Mouse (Mus musculus): Measurements from ENCODE around the gene Plpp4. TPM values are rescaled to one million over a fixed set of nuclear protein-coding genes. Genes with fewer than 3 reads are reported as not detected.

Gene Plpp4
- polyA plus RNA-seq, 1 experiment = not detected

DNA sequence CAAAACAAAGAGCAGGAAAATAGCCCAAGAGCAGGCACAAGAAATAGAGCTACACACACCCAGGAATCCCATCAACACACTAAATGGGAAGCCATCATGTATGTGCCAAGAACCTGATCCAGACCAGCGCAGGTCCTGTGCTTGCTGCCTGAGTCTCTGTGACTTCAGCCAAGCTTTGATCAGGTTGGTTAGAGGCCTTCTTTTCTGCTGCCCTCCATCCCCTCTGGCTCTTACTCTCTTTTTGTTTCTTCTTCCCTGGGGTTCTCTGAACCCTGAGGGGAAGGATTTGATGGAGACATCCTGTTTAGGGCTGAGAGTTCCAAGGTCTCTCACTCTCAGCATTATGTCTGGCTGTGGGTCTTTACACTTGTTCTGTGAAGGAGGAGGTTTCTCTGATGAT is 2.7 kb upstream of the Plpp4 start:
- no peak for TF ChIP-seq CTCF (IDR thresholded peaks at IDR 0.05; ENCODE audit: borderline replicate concordance, insufficient read depth, low read length)
- TF ChIP-seq POLR2A (IDR thresholded peaks at IDR 0.05; ENCODE audit: low read depth, low read length) = no peak
- Histone ChIP-seq H3K27ac (ENCODE audit: insufficient read depth, low read length) (no peak overlapping the region), H3K4me3 (ENCODE audit: insufficient read depth, low read length) (no peak overlapping the region), H3K4me1 (ENCODE audit: control insufficient read depth, insufficient read depth, low read length) (no peaks in the 10 kb centered on the region)

- no peak for TF ChIP-seq CTCF (IDR thresholded peaks at IDR 0.05; ENCODE audit: borderline replicate concordance, insufficient read depth, low read length)
- no peak for TF ChIP-seq POLR2A (IDR thresholded peaks at IDR 0.05; ENCODE audit: low read depth, low read length)
- Histone ChIP-seq H3K4me3 (ENCODE audit: insufficient read depth, low read length) (no peak overlapping the region), H3K4me1 (ENCODE audit: control insufficient read depth, insufficient read depth, low read length) (no peaks in the 10 kb centered on the region), H3K27ac (ENCODE audit: insufficient read depth, low read length) (no peak overlapping the region)
These were observed 1.4 kb upstream of the Plpp4 start for GRCm38 (mm10) chr7:129255406-129255805.

- Histone ChIP-seq H3K4me1 (ENCODE audit: control insufficient read depth, insufficient read depth, low read length) (no peaks in the 10 kb centered on the region), H3K27ac (ENCODE audit: insufficient read depth, low read length) (no peak overlapping the region), H3K4me3 (ENCODE audit: insufficient read depth, low read length) (no peak overlapping the region)
- no peak for TF ChIP-seq CTCF (IDR thresholded peaks at IDR 0.05; ENCODE audit: borderline replicate concordance, insufficient read depth, low read length)
- TF ChIP-seq POLR2A (IDR thresholded peaks at IDR 0.05; ENCODE audit: low read depth, low read length) = no peak
These were observed 665 bp downstream of the Plpp4 start for GRCm38 (mm10) chr7:129257374-129258018.

GRCm38 (mm10) chr7:129258331-129258730 is 1.5 kb downstream of the Plpp4 start:
- no peak overlapping the region for H3K27ac ChIP-seq (ENCODE audit: insufficient read depth, low read length)
- H3K4me3 ChIP-seq (ENCODE audit: insufficient read depth, low read length) = no peak overlapping the region
- TF ChIP-seq POLR2A (IDR thresholded peaks at IDR 0.05; ENCODE audit: low read depth, low read length) = no peak
- no peak for TF ChIP-seq CTCF (IDR thresholded peaks at IDR 0.05; ENCODE audit: borderline replicate concordance, insufficient read depth, low read length)

DNA sequence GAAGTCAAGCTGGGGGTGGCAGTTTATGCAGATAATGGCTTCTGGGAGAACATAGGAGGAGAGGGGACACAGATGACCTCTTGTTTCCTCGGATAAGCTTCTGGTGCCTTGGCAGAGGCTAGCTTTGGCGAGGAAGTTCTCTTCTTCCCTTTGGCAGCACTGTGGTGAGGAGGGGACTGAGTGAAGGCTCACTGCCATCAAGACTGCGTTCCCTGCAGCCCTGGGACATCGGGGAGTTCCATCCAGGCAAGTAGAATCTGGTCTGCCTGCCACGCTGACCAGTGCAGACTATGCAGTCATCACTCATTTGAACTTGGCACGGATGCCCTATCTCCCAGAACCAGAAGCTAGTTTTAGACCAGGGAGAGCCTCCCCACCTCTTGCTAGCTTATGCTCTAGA is 2.4 kb downstream of the Plpp4 start:
- no peaks in the 10 kb centered on the region for H3K4me1 ChIP-seq (ENCODE audit: control insufficient read depth, insufficient read depth, low read length)
- TF ChIP-seq CTCF (IDR thresholded peaks at IDR 0.05; ENCODE audit: borderline replicate concordance, insufficient read depth, low read length) (no peak), POLR2A (IDR thresholded peaks at IDR 0.05; ENCODE audit: low read depth, low read length) (no peak)
- no peak overlapping the region for H3K27ac ChIP-seq (ENCODE audit: insufficient read depth, low read length)
- H3K4me3 ChIP-seq (ENCODE audit: insufficient read depth, low read length) = no peak overlapping the region

More at GRCm38 (mm10) chr7:129258331-129258730, 1.5 kb downstream of the Plpp4 start:
- H3K4me1 ChIP-seq (ENCODE audit: control insufficient read depth, insufficient read depth, low read length) = no peaks in the 10 kb centered on the region

GRCm38 (mm10) chr7:129273867-129274266 is 17.0 kb downstream of the Plpp4 start:
- Histone ChIP-seq H3K4me3 (ENCODE audit: insufficient read depth, low read length) (no peak overlapping the region), H3K27ac (ENCODE audit: insufficient read depth, low read length) (no peak overlapping the region), H3K4me1 (ENCODE audit: control insufficient read depth, insufficient read depth, low read length) (no peaks in the 10 kb centered on the region)
- TF ChIP-seq POLR2A (IDR thresholded peaks at IDR 0.05; ENCODE audit: low read depth, low read length) (no peak), CTCF (IDR thresholded peaks at IDR 0.05; ENCODE audit: borderline replicate concordance, insufficient read depth, low read length) (no peak)

- Histone ChIP-seq H3K27ac (ENCODE audit: insufficient read depth, low read length) (no peak overlapping the region), H3K4me3 (ENCODE audit: insufficient read depth, low read length) (no peak overlapping the region), H3K4me1 (ENCODE audit: control insufficient read depth, insufficient read depth, low read length) (no peaks in the 10 kb centered on the region)
- TF ChIP-seq POLR2A (IDR thresholded peaks at IDR 0.05; ENCODE audit: low read depth, low read length) (no peak), CTCF (IDR thresholded peaks at IDR 0.05; ENCODE audit: borderline replicate concordance, insufficient read depth, low read length) (no peak)
These were observed 17.9 kb downstream of the Plpp4 start for GRCm38 (mm10) chr7:129274726-129275125.

DNA sequence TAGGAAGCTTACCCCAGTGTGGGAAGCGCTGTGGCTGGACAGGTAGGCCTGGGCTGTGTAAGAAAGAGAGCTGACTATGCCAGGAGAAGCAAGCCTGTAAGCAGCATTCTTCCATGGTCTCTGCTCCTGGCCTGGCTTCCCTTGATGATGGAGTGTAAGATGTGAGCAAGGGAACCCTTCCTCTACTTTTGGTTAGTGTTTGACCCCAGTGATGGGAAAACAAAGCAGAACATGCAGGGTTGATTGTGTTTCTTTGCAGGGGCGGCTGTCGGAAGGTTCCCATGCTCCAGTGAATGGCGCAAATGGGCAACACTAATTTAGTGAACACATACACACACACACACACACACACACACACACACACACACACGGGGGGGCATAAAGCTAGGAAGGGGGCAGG is 20.9 kb downstream of the Plpp4 start:
- no peak for TF ChIP-seq POLR2A (IDR thresholded peaks at IDR 0.05; ENCODE audit: low read depth, low read length)
- no peak for TF ChIP-seq CTCF (IDR thresholded peaks at IDR 0.05; ENCODE audit: borderline replicate concordance, insufficient read depth, low read length)
- Histone ChIP-seq H3K4me3 (ENCODE audit: insufficient read depth, low read length) (no peak overlapping the region), H3K4me1 (ENCODE audit: control insufficient read depth, insufficient read depth, low read length) (no peaks in the 10 kb centered on the region), H3K27ac (ENCODE audit: insufficient read depth, low read length) (no peak overlapping the region)

DNA sequence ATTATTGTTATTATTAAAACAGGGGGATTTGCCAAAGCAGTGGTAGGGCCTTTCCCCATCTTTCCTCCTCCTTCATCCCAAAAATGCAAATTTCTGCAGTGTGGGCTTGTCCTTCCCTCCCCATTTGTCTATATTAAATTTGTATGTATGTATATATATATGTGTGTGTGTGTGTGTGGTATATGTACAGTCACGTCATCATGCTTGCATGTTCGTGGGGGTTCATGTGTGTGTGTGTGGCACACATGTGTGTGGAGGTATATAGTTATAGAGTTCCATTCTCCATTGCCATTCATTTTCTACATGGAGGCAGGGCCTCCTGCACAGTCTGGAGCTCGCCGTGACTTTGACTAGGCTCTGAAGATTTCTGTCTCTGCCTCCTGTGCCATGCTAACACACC is 22.0 kb downstream of the Plpp4 start:
- no peak for TF ChIP-seq CTCF (IDR thresholded peaks at IDR 0.05; ENCODE audit: borderline replicate concordance, insufficient read depth, low read length)
- TF ChIP-seq POLR2A (IDR thresholded peaks at IDR 0.05; ENCODE audit: low read depth, low read length) = no peak
- H3K27ac ChIP-seq (ENCODE audit: insufficient read depth, low read length) = no peak overlapping the region
- H3K4me1 ChIP-seq (ENCODE audit: control insufficient read depth, insufficient read depth, low read length) = no peaks in the 10 kb centered on the region
- no peak overlapping the region for H3K4me3 ChIP-seq (ENCODE audit: insufficient read depth, low read length)

DNA sequence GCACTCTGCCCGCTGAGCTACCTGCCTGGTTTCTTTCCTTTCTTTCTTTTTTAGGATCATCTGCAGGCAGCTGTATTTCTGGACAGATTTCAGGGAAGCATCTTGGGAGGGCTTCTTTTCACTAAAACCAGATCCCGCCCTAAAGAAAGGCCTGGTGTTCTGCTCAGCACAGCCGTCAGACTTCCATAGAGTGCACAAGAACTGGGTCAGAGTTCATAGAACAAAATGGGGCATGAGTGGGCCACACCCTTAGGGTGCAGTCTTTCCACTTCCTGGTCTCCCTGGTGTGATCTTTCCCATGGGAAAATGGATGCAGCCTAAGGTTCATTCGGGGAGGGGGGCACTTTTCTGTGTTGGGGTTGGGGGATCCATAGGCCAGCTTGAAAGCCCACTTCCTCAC is 22.4 kb downstream of the Plpp4 start:
- Histone ChIP-seq H3K4me3 (ENCODE audit: insufficient read depth, low read length) (no peak overlapping the region), H3K4me1 (ENCODE audit: control insufficient read depth, insufficient read depth, low read length) (no peaks in the 10 kb centered on the region), H3K27ac (ENCODE audit: insufficient read depth, low read length) (no peak overlapping the region)
- TF ChIP-seq CTCF (IDR thresholded peaks at IDR 0.05; ENCODE audit: borderline replicate concordance, insufficient read depth, low read length) (no peak), POLR2A (IDR thresholded peaks at IDR 0.05; ENCODE audit: low read depth, low read length) (no peak)

Data from embryonic fibroblast, embryonic 13.5 days (primary cell).